Mouse (Mus musculus) T-helper 1 cell (primary cell): Measurements from ENCODE around the gene Cox6a1.
"Not testable (repeated sequence)": the region's sequence is repeated elsewhere in the genome, so short reads cannot be mapped to it uniquely, and the experiment has no call there.

ENCODE experiments used
- in situ Hi-C: fragments of 300-600 bp; cut with MboI, MseI; formaldehyde crosslinking; loops from one replicate; pipeline ENCODE4 v1.15.1; 2025; ENCODE audit warnings: high pct_unique_total_duplicates

The Cox6a1 gene

DNA sequence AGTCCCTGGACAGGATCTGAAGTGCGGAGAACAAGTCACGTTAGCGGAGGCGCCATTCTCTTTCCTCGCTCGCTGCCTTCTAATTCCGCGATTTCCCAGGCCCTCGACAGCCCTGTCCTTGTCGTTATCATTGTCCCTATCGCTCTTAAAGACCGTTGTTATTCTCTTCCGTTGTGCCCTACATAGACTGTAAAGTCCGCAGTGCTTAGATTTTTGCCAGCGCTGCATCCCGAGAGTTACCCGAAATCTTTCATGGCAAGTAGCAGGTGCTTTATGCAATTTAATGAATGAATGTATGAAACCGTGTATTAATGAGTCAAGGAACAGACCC is 409 bp upstream of the Cox6a1 start:
- in situ Hi-C loops: no loop called here

DNA sequence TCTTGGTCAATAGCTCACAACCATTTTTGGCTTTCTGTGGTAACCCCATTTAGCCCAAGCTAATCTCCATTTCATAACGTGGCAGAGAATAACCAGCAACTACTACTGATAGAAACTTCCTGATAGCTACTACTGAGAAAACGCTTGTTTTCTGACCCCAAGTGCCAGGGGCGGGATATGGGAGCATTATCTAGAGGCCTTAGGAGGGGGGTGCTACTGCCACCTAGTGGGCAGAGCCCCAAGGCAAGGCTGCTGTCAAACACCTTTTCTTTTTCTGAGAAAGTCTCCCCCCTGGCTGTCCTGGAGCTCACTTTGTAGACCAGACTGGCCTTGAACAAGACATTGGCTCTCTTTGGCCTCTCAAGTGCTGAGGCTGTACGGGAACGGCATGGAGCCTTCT is 1.2 kb downstream of the Cox6a1 start:
- in situ Hi-C loops: no loop called here

DNA sequence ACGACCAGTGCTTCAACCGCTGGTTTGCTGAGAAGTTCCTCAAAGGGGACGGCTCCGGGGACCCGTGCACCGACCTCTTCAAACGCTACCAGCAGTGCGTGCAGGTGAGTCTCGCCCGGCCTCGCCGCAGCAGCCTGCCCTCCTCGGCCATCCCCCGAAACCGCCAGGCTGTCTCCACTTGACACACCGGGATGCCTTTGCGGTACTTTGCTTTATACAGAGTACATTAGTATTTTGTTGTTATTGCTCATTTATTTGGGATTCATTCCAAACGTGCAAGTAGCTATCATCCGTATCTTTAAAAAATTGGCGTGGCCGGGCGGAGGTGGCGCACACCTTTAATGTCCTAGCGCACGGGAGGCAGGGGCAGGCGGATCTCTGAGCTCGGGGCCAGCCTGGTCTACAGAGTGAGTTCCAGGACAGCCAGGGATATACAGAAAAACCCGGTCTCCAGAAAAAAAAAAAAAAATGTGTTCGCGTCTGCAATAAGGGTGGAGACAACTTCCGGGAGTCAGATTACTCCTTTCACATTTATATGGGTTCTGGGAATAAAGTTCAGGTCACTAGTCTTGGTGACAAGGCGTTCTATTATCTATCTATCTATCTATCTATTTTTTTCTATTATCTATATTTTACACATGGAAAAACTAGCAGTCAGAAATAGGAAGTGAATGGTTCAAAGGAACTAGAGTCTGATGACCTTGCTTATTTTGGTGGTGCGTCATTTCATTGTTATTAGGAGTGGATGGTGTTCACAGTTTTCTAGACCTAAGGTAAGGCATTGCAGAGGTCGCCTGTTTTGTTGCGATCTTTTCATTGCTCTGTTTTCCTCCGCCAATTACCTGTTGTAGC is 7.2 kb downstream of the Cox6a1 start:
- in situ Hi-C loops: no loop called here

DNA sequence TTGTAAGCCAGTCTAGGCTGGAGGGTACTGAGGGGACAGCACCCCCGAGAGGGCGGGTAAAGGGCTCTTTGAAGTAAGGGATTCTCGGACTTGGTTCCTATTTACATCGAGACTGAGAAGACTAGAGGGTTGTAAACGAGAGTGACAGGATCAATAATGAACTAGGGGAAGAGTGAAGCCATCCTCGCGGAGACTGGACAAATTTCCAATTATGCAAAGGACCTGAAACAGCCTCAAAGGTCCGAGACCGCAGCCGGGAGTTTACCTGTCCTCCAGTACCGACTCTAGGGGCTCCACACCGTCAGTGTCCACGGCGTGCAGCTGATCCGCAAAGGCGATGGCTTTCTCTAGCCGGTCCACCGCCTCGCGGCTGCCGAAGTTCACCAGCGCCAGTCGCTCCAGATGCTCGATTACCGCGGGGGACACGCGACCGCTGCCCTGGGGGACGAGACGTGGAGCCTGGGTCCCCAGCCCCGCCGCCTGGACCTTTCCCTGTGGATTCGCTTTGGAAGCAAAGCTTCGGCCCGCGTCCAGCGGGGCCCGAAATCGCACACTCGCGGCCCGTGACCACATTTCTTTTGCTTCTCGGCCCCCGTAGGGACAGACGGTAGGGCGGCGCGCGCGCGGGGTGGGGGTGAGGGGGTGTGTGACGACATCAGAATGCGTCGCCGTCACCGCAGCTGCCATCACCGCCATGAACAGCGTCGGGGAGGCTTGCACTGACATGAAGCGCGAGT is 8.0 kb downstream of the Cox6a1 start, which contains the start of the genes Gatc and Triap1:
Gatc (minus strand) TSS at position 602 of the 737 bp plus-strand sequence.
Triap1 (plus strand) TSS at position 649 of the 737 bp plus-strand sequence.
- in situ Hi-C loops: no loop called here

DNA sequence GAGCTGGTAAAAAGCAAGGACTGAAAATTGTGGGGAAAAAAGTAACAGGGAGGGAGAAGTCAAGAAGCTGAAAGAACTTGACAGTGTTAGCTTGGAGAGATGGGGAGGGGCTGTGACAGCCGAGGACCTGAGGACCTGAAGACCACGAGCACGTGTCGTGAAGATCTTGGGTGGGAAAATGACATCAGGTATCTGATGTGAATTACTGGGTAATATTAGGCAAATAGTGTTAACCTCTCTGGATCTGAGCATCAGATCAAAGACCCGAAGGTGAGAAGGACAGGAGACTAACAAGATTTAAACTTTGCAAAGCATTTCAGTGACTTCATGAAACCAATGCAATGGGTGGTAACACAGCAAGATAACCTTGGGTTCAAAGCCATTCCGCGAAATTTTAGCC is 8.8 kb downstream of the Cox6a1 start:
- in situ Hi-C loops: no loop called here

DNA sequence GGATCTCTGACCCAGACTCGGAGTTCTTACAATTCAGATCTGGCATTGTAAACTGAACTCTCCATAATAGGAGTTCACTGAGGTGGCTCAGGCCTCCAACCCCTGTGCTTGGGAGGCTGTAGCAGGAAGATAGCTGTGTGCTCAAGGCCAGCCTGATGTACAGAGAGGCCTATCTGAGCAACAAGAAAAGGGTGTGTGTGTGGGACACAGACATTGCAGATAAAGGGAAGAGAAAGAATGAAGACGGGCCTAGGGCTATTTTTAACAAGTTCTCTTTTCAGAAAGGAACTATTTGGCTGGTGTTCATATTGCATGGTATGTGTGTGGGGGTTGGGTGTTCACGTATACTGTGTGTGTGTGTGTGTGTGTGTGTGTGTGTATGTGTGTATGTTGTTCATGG is 15.2 kb downstream of the Cox6a1 start:
- in situ Hi-C loops: no loop called here

DNA sequence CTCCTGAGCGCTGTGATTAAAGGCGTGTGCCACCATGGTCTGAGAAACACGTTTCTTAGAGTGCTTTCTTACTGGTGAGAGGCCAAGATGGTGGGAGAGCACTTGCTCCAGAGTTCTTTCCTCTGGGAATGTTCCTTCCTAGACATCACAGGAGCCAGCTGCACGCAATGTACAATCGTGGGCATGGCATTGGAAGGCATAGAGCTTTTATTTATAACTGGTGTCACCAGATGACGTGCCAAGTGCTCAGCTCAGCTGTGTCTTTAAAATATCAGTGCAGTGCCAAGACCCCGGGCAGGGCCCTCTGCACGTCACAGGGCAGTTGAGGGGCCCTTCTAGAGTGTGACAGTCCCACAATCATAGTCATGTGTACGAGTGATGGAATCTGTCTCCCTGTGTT is 17.8 kb downstream of the Cox6a1 start:
- in situ Hi-C loops: no loop called here

DNA sequence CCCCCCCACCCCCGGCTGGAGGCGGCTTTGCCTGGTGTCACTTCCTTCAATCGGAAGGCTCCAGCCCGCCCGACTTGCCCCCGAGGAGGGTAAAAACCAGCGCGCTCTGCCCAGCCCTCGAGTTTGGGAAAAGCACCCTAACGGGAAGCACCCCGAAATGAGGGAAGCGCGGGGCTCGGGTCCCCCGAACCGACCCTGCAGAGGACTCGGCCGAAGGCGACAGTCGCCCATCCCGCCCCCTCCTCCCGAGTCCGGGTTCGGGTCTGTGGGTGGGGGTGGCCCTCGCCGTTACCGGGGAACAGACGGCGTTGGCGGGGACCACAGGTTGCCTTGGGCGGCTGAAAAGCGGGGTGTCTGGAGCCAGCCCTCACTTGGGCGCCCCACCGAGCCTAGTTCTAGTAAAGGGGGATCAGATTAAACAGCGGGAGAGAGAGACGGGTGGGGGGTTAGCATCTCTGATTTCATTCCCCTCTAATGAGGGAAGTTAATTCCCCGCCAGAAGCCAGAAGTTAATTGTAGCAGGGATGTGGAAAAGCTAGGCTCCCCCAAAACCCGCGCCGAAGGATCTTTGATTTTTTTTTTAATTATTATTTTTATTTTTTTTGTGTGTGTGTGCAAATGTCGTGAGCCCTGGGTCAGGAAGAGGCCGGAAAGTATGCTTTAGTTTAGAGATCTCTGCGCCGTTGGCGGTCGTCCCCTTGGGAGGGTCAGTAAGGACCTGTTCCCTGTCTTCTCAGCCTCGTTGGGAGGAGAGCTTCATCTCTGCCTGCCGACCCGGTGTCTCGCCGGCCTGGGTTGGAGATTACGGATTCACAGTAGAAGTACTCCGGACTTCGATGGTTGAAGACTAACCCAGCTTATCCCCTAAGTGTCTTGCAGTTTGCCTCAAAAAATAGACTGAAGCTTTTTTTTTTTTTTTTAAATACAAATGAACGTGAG is 20.9 kb downstream of the Cox6a1 start:
- in situ Hi-C loops: no loop called here

DNA sequence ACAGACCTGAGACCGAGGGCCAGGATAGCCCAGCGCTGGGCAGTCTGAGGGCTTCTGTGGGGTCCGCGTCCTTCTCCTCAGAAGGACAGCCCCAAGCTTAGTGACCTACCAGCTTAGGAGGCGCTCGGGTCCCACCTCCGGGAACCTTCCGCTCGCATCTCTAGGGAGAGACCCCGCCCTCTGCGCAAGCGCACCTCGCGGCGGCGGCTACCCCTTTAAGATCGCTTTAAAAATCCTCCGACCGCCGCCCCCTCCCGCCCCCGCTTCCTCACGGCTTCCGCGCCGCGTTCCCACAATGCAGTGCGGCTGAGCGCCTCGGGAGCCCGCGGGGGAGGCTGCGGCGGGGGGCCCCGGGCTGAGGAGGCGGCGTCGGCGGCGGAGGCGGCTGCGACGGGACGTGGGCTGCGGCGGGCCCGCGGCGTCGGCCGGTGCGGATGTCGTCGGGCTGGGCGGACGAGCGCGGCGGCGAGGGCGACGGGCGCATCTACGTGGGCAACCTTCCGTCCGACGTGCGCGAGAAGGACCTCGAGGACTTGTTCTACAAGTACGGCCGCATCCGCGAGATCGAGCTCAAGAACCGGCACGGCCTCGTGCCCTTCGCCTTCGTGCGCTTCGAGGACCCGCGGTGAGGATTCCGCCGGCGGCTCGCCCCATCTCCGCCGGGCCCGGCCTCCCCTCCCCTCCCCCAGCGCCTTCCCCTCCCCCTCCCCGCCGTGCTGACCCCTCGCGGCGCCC is 21.7 kb downstream of the Cox6a1 start, which contains the start of gene Srsf9:
Srsf9 (plus strand) TSS at position 303 of the 735 bp plus-strand sequence.
- in situ Hi-C loops: no loop called here

DNA sequence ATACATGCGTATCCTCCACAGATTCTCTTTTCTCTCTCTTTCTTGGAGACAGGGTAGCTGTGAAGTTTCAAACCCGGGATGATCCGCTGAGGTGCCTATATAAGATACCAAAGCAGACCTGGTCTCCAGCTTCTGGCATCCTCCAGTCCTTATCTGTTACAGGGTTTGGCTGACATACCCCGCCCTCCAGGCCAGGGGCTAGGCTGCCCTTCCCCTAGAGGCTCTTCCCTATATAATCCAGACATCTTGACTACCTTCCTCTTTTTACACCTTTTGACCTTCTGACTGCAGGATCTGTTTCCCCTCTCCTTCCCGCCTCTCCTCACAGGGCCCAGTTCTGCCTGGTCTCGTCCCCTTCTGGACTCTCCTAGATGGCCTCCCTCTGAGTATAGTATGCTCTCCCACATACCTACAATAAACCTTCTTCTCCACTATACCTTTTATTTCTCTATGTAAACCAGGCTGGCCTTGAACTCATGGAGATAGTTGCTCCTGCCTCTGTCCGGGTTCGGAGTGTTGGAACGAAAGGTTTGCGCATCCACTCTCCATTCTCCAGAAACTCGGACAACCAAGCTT is 22.4 kb downstream of the Cox6a1 start:
- in situ Hi-C loops: no loop called here

DNA sequence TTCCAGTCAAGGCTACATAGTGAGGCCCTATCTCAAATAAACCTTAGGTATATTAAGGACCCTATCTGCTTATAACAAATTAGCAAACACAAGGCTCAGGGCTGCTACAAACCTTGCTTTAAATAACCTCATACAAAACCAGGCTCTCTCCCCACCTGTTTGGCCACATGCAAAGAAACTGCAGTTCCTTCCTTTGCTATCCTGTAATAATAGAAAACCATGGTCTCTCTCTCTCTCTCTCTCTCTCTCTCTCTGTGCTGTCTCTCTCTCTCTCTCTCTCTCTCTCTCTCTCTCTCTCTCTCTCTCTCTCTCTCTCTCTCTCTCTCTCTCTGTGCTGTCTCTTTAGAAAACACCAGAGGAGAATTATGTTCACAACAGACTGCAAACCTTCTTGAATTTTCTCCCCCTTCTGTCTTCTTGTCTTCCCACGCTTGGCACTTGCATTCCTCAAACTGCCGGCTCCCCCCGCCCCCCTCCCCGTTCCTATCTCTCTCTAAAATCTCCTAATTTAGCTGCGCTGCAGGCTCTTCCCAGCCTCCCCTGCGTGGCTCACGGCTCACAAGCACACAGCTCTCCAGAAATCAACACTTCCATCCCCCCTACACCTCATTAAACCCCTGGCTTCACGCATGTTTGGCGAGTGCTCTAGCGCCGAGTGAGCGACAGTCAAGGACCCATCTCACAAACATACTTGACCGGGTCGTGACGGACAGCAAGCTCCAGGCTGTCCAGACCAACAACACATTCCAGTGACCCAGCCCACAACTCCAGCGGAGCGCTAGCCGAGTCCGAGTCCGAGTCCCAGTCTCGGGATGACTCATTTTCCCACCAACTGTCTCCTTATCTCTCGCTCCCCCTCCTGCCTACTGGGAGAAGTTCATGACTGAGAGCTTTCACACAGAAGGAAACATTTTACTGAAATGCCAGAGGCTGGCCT is 29.5 kb downstream of the Cox6a1 start:
- in situ Hi-C loops: no loop called here

DNA sequence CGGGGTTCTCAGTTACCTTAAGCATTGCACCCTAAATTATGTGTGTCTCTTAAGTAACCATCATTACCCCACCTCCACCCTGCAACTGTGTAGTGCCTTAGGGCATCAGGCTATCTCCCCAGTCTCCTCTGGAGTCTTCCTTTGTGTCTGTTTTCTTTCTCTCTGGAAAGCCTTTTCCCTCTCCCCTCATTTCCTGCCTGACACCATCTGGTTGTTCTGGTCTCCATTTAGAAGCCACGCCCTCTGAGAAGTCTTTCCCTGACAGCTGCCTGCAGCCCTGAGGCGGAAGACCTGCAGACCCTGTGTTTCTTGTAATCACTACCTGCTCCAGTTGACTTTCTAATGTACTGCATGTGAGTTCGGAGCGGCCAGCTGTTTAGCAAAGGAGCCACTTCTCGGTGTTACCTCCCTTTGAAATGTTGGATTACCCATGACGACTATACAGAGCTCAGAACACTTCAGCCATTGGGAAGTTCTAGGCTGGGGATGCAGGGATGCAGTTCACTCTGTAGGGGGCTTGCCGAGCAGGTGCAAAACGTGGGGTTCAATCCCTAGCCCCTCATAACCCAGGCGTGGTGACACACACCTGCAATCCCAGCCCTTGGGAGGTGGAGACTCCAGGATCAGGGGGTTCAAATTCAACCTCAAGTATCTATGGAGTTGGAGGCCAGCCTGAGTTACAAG is 31.0 kb downstream of the Cox6a1 start:
- in situ Hi-C loops: no loop called here

DNA sequence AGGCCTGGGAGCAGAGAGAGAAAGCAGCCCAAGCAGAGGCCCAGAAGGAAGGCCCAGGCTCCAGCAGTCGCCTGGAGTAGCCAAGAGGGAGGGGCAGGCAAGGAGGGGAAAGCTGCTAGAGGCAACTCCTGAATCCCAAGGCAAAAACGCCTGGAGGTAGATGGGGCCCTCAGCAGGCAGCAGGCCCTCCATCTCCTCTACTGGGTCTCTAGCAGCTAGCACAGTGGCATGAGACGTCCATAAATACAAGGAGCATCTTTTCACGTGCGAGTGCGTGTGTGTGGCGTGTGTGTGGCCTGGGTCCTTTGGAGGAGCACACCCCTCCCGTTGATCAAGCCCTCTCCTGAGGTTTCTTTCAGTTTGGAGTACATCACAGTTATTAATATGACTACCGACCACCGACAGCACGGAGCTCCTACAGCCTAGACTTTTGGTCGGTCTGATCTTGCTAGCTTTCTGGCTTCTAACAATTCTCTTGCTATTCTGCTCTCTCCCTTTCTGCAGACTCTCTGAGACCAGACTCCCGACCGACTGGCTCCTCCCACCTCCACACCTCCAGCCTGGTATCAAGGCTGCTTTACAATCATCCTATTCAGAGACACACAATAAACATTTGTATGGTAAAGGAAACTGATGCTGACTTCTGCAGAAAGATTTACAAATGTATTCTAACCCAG is 31.7 kb downstream of the Cox6a1 start:
- in situ Hi-C loops: no loop called here

DNA sequence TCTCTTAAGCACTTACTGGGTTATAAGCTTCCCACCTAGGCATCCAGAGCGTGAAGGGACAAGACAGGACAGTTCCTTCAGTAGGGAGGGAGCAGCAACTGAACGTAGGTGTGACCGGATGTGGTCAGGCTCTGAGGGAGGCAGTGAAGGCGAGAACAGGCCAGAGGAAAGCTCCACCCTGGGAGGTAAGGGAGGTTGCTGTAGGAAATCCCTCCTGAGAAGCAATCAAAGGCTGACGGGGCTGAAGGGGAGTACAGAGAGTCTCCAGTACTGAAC is 35.2 kb downstream of the Cox6a1 start:
- in situ Hi-C loops: no loop called here

DNA sequence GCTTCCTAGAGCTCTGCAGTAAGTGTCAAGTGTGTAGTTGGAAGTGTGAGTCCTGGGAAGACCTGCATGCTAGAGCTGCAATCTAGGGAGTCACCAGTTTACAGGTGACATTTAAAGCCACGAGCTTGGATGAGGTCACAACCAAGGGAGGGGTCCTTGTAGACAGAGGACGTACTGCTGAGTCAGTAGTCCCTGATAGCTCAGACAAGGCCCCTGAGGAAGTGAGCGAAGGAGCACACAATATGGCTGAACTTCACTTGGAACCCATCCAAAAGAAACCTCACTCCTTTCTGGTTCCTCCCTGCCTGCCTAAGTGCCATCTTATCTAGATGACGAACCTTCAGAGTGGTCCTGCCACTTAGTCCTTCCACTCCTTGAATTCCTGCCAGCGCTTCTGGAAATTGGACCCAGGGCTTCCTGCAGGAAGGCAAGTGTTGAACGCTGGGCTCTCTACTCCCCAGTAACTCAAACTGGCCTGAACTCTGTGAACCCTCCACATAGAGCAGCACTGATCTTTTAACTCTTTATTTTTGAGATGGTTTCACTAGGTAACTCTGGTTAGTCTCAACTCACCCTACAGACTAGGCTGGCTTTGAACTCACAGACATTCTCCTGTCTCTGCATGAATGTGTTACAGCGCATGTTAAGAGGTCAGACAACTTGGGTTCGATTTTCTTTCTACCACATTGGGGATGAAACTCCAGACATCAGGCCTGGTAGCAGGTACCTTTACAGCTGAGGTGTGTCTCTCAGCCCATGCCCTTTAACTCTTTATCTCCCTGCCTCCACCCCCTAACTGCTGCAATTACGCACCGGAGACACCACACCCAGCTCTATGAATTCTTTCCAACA is 35.7 kb downstream of the Cox6a1 start:
- in situ Hi-C loops: no loop called here

DNA sequence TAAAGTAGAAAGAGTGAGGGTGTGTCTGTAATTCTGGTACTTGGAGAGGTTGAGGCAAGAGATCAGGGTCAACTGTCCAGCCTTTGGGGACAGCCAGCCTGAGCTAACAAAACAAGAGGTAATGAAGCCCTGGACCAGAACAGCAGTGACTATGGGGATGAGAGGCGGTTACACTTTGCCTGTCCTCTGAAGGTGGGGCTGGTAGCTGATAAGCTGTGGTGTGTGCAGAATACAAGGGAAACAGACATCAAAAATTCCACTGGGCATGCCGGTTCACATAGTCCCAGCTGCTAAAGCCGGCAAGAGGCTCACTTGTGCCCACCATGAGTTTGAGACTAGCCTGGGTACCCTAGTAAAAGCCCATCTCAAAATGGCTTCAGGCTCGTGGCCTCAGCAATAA is 36.4 kb downstream of the Cox6a1 start:
- in situ Hi-C loops: no loop called here

DNA sequence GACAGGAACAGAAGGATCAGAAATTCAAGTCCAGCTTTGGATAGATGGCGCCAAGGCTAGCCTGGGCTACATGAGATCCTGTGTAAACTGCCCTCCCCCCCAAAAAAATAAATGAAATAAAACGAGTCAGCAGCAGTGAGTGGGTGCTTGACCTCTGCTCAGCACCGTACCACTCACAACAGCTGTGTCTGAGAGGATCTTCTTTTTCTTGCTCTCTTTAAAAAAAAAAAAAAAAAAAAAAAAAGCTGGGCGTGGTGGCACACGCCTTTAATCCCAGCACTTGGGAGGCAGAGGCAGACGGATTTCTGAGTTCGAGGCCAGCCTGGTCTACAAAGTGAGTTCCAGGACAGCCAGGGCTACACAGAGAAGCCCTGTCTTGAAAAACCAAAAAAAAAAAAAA is 46.6 kb downstream of the Cox6a1 start:
- in situ Hi-C loops: not testable (repeated sequence)

DNA sequence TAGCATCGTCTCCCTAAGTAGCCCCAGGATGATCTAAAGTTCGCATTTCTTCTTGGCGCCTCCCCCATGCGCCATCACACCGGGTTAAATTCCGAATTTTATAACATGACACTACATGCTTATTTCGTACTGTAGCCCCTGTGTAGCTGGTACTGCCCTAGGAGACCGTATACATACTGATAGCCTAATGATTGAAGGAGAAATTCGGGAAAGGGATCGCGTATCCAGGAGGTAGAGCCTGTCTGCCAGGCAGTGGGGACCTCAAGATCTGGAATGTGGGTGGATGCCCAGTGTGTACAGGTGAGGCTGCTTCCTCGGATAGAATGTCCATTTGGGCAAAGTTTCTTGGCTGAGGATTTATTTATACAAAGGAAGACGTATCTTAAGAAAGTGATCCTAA is 47.2 kb downstream of the Cox6a1 start:
- in situ Hi-C loops: no loop called here
